ENCODE assay signal across 27 mouse cellular contexts in the genomic region with DNA sequence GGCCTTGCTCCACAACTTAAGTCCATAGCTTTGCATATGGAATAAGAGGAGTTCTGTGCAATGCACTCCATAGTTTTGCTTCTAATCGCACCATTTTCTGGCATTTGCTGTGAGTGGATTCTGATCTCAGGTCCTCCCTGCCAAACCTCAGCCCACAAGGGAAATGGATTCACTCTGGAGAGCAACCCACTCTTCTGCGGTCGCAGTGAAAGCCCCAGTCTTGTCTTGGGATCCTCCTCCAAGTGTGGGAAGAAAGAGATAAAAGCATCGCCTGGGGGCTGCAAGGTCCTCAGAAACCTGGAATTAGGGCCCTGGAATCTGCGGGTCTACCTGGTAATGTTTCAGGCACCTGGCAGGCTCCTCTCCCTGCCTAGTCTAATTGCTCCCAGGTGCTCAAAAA.
"Had no signal": no experiment of that assay in that cellular context is flagged by ENCODE, and none has a peak within 500 bp of the region (broad histone marks: within the 10 kb centered on the region; RNA-seq: fewer than 3 reads in every experiment).

No protein-coding gene starts in this region.

- H3K9me3 ChIP-seq: heart, embryonic 13.5 days; heart, embryonic 15.5 days; hindbrain, embryonic 13.5 days; hindbrain, embryonic 15.5 days; kidney, embryonic 15.5 days; limb, embryonic 10.5 days; limb, embryonic 12.5 days; liver, embryonic 13.5 days; liver, embryonic 15.5 days had no signal

- DNase-seq: gastrocnemius, postnatal 14 days; gastrocnemius, postnatal 36 days; heart, adult 18-20 months; heart, postnatal 14 days; heart, postnatal 36 days; kidney, adult 11 months; kidney, adult 2 months; kidney, adult 9 months; kidney, postnatal 14 days; kidney, postnatal 36 days; layer of hippocampus, adult 9-11 months; liver; liver, embryonic 13.5 days had no signal

- H3K9ac ChIP-seq: heart, embryonic 13.5 days; heart, embryonic 15.5 days; hindbrain, embryonic 13.5 days; hindbrain, embryonic 15.5 days; kidney, embryonic 15.5 days; limb, embryonic 12.5 days; liver, embryonic 13.5 days; liver, embryonic 15.5 days had no signal

- H3K4me2 ChIP-seq: heart, embryonic 11.5 days; heart, embryonic 13.5 days; heart, embryonic 15.5 days; hindbrain, embryonic 13.5 days; hindbrain, embryonic 15.5 days; kidney, embryonic 15.5 days; limb, embryonic 12.5 days; liver, embryonic 11.5 days; liver, embryonic 13.5 days; liver, embryonic 15.5 days had no signal

- H3K4me1 ChIP-seq: hindbrain, embryonic 13.5 days; hindbrain, embryonic 15.5 days; kidney, embryonic 15.5 days; liver, embryonic 13.5 days; liver, embryonic 15.5 days had no signal

- H3K4me3 ChIP-seq: heart, embryonic 13.5 days; heart, embryonic 15.5 days; hindbrain, embryonic 13.5 days; hindbrain, embryonic 15.5 days; kidney, embryonic 15.5 days; left cerebral cortex, adult 2 months; limb, embryonic 10.5 days; limb, embryonic 12.5 days; liver, embryonic 13.5 days; liver, embryonic 15.5 days had no signal

- H3K36me3 ChIP-seq: heart, embryonic 13.5 days; heart, embryonic 15.5 days; hindbrain, embryonic 13.5 days; hindbrain, embryonic 15.5 days; kidney, embryonic 15.5 days; limb, embryonic 10.5 days; limb, embryonic 12.5 days; liver, embryonic 13.5 days; liver, embryonic 15.5 days had no signal

- H3K27me3 ChIP-seq: heart, embryonic 13.5 days; heart, embryonic 15.5 days; hindbrain, embryonic 13.5 days; hindbrain, embryonic 15.5 days; kidney, embryonic 15.5 days; limb, embryonic 12.5 days; liver, embryonic 13.5 days; liver, embryonic 15.5 days had no signal

- H3K27ac ChIP-seq: heart, embryonic 13.5 days; heart, embryonic 15.5 days; hindbrain, embryonic 13.5 days; hindbrain, embryonic 15.5 days; hindbrain, postnatal 0 days; kidney, embryonic 15.5 days; kidney, postnatal 0 days; left cerebral cortex, adult 2 months; limb, embryonic 10.5 days; limb, embryonic 12.5 days; liver, embryonic 13.5 days; liver, embryonic 15.5 days had no signal

- ATAC-seq: hindbrain, postnatal 0 days; intestine, embryonic 16.5 days had no signal
